Mouse (Mus musculus): ENCODE data around the gene Crtap.
A peak's percentile ranks its signal among the peaks of the same experiment; 100 is the strongest.
"Not testable (repeated sequence)": the region's sequence is repeated elsewhere in the genome, so short reads cannot be mapped to it uniquely, and the experiment has no call there.

Crtap gene

DNA sequence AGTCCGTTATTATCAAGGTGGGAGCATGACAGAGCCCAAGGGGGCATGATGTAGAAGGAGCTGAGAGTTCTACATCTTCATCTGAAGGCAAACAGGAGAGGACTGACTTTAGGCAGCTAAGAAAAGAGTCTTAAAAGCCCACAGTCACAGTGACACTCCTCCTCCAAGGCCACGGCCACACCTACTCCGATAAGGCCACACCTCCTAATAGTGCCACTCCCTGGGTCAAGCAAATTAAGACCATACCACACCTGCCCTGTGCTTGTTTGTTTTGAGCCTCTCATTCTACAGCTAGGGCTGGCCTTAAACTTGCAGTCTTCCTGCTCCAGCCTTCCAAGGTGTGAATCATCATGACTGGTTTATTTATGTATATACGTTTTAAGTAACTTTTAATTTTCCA is 4.8 kb upstream of the Crtap start:
- DNase-seq (ENCODE audit: low read depth, low spot score): no peak

DNA sequence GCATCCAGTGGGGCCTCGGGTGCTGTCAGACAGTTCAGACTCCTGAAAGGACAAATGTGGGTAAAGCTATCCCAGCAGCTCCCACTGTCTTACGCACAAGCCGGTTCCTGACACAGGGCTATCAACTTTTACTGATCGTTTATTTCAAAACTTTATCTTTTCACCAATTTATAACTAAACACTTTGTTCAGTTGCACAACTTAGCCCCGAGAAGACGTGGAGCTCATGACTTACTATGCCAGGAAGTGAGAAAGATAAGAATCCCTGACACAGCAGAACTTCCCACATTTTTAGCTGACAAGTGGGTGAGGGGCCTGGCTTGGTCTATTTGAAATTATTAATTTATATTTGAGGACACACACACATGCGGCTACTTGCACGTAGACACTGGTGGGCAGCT is 4.2 kb upstream of the Crtap start:
- DNase-seq (ENCODE audit: low read depth, low spot score): no peak

DNA sequence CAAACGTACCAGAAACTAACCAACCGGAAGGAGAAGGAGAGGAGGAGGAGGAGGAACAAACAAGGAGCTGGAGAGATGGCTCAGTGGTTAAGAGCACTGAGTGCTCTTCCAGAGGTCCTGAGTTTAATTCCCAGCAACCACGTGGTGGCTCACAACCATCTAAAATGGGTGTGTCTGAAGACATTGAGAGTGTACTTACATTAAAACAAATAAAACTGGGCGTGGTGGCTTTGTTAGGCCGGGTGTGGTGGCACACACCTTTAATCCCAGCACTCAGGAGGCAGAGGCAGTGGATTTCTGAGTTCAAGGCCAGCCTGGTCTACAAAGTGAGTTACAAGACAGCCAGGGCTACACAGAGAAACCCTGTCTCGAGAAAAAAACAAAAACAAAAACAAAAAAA is 3.7 kb upstream of the Crtap start:
- DNase-seq (ENCODE audit: low read depth, low spot score): not testable (repeated sequence)

DNA sequence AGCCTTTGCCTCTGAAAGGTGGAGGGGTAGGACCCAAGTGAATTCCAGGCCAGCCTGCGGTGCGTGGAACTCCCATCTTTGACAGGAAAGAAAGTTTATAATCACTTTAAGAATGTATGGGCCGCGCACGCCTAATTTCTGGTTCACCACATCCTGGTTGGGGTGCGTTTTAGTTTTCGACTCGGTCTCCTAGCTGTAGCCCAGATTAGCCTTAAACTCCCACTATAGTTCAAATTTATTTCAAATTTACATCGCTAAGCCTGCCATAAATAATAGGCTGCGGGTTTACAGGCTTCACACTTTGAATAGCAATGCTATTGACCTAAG is 237 bp upstream of the Crtap start:
- DNase-seq (ENCODE audit: low read depth, low spot score): no peak

DNA sequence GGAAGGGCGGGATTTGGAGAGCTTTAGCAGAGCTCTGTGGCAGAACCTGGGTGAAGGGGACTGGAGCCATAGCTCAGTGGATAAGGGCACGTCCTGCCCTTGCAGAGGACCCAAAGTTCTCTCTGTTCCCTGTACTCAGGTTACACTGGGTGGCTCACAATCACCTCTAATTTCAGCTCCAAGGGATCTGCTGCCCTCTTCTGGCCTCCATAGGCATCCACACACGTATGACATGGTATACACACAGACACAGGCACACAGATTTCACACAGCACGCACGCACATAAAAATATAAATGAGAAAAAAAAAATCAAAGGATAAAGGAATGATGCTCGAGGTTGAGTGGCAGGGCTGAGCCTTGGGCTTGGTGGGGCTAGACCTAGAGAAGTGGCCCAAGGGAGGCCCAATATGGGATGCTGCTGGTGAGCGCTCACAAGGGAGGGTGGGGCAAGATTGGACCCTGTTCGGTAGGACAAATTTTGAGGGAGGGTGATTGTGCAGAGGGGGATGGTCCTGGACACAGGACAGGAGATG is 1.0 kb downstream of the Crtap start:
- peak; percentile 21 for DNase-seq (ENCODE audit: low read depth, low spot score)

DNA sequence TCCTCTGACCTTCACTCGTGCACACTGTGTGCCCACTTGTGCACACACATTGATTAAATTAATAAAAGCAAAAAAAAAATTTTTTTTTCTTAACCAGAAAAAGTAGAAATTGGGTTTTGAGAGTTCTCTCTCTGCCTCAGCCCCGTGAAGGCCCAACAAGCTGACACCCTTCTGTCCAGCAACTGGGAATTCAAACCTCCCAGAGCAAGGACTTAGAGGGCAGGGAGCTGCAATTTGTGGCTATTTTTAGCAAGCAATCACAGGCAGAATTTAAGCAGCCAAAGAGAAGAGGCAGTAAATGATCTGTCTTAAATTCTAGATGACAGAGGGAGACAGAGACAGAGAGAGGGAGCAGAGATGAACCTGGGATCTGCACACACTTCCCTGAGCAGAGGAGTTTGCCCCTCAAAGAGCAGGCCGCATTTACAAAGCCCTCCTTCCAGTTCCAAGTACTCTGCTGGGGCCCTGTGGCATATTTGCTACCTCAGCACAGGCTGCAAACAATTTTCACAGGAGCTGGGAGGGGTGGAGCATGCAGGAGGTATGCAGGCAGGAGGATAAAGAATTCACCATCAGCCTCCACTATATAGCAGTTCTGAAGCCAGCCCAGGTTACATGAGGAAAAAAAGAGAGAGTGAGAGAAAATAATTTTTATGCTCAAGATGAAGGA is 1.6 kb downstream of the Crtap start:
- no peak for DNase-seq (ENCODE audit: low read depth, low spot score)

DNA sequence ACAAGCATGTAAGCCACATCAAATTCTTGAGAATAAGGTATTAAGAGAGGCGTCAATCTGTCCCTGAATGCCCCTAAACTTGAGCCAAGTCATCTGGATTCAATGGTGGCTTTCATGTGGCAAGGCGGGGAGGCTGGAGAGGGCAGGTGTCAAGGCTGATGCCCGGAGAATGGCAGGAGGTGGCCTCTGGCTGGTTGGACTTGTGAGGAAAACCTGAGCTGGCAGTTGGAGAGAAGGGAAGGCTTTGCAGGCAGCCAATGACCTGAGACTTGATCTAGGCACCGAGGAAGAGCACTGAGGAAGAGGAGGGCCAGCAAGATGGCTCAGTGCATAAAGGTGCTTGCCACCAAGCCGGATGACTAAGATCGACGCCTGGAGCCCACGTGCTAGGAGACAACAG is 2.2 kb downstream of the Crtap start:
- no peak for DNase-seq (ENCODE audit: low read depth, low spot score)

DNA sequence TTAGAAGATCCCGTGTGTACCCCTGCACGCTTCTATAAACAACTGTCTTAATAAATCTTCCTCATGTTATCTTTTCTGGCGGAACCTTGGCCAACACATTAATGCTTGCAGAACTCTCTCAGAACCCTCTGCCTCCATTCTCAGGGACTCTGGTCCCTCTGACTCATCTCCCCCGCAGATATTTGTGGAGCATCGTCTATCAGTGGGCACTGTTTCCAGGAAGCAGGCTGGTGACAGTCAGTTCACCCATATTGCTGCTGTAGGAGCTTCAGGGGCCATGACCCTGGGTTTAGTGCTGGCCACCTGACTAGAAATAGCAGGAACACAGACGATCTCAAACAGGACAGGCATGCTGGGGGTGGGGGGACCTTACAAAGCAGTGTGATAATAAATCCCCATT is 3.4 kb downstream of the Crtap start:
- DNase-seq (ENCODE audit: low read depth, low spot score): no peak

DNA sequence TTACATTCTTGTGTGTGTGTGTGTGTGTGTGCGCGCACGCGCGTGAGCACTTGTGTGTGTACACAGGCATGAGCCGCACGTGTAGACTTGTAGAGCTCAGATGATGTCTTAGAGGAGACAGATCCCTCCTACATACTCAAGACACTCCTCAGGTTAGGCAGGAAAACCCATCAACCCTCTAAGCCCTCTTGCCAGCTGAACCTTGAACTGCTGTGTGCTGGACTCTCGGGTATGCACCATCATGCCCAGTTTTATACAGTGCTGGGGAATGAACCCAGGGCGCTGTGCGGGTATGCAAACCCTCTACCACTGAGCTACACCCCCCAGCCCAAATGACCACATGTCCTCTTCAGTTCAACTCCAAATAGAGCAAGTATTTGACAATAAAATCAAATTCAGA is 5.3 kb downstream of the Crtap start:
- no peak for DNase-seq (ENCODE audit: low read depth, low spot score)

DNA sequence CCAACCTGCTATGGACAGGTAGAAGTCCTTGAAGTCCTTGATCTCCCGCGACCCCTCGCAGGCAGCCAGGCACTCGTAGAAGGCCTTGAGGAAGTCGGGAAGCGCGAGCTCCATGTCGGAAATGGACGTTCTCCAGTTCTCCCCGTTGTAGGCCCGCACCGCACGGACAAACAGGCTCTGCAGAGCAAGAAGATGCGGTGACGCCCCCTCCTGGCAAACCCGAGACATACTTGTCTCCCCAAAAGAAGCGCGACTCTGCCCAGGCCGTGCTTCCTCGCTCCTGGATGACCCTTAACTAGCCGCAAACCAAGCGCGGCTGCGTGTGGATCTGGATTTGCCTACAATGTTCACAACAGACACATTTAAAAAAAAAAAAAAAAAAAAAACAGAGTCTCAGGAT is 5.8 kb downstream of the Crtap start:
- no peak for DNase-seq (ENCODE audit: low read depth, low spot score)

DNA sequence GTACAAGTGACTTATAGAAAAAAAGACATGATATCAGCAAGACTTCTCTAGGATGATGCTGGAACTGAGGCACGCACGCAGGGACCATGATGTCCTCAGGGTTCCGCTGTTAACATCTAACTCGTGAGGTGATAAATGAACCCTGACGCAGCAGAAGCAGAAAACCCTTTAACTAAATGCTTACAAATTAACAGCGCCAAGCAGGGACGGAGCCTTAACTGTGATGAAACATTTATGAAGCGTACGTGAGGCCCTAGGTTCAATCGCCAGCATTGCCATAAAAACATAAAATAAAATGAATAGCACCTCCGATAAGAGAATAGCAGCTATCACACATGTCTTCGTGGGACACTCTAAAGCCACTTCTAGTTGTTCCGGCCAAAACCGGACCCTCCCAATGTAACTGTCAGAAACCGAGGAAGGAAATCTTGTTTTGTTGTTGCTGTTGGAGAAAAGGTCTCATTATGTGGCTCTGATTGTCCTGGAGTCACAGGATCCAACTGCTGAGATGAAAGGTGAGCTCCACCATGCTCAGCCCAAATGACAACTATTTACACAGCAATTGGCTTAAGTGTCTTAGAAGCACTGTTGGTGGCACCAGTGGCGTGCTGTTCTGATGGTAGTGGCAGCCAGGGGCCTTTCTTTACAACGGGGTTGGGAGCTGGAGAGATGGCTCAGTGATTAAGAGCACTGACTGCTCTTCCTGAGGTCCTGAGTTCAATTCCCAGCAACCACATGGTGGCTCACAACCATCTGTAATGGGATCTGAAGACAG is 7.4 kb downstream of the Crtap start:
- DNase-seq (ENCODE audit: low read depth, low spot score): no peak

DNA sequence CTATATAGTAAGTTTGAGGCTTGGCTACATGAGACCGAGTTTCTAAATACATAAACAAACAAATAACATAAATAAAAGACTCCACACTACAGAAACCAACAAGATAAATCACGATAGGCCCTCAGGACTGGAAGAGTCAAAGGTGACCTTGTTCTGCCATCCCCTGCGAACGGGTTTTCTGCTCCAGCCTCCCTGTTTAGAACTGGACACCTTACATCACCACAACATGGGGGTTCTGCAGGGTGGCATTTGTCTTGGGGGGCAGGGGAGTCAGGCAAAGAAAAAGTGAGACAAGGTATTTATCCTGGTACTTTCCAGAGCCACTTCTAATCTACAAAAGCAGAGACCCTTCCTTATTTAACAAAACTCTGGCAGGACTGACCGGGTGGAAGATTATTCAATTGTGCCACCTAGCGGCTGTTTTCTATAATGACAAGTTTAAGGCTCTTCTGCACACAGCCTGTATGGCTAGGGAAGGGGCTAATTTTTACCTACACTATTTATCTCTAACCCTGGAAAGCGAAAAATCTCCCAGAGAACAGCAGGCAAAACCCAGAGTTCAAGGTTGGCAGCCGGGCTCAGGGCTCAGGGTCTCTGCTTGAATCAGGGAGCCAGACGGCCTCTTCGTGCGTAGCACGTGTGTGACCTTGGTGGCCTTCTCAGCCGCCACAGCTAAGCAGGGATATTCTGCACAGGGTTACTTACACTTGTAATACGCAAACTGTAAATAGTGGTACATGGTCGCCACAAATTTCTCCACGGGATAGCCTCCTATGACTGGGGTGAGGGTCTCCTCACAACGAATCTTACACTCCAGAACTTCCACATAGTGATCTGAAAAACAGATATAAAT is 9.4 kb downstream of the Crtap start:
- DNase-seq (ENCODE audit: low read depth, low spot score): peak; percentile 70

DNA sequence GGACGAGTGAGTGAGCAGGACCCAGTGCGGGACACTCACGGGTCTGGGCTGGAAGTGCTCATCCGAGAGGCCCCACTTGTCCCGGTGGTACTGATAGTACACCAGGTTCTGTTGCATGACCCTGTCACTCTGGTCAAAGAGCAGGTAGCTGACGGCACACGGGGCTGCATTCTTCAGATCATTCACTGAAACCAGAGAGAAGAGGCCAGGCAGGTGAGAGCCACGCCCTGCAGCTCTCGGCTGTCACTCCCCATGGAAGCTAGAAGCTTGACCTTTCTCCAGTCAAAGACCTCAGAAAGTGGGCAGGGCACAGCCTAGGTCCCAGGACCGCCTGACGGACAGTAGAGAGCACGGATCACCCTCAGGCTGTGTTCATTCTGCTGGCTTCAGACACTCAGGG is 10.6 kb downstream of the Crtap start:
- no peak for DNase-seq (ENCODE audit: low read depth, low spot score)

DNA sequence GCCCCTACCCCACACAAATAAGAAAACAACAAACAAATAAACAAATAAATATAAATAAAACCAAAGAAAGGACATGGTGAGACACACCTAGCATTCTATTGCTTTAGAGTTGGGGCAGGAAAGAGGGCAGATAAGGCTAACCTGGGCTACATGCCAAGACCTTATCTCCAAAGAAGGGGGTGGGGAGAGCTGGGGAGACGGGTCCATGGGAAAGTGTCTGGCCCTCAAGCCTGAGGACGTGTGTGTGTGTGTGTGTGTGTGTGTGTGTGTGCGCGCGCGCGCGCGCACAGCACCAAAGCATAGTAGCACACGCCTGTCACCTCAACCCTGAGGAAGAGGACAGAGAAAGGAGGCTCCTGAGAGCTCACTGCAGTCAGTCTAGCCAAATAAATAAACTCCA is 13.3 kb downstream of the Crtap start:
- DNase-seq (ENCODE audit: low read depth, low spot score): no peak

DNA sequence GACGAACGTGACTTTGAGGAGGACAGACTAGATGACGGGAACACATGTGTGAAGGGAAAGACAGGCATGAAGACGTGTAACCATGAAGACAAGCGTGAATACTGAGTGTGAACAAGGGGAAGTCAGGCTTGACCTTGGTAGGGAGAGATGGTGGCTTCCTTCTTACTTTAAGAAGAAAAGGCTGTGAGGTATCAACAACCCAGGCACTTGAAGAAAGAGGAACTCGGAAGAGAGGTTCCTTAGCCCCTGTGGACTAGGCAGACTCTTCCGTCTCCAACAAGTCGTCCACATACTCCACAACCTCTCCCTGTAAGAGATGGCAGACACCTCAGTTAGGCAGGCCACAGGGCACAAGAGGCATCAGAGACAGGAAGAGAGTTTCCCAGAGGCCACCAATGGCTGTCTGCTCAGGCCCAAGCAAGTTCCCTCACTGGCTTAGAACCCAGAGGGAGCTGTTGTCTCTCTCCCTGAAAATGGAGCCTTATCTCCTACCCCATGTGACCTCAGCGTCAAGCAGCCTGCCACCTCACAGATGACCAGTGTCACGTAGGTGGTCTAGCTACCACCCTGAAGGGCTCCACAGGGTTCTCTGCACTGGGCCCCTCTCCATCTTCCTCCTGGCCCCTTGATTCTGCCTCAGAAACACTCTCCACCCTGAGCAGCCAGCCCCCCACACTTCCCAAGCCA is 15.1 kb downstream of the Crtap start:
- no peak for DNase-seq (ENCODE audit: low read depth, low spot score)

DNA sequence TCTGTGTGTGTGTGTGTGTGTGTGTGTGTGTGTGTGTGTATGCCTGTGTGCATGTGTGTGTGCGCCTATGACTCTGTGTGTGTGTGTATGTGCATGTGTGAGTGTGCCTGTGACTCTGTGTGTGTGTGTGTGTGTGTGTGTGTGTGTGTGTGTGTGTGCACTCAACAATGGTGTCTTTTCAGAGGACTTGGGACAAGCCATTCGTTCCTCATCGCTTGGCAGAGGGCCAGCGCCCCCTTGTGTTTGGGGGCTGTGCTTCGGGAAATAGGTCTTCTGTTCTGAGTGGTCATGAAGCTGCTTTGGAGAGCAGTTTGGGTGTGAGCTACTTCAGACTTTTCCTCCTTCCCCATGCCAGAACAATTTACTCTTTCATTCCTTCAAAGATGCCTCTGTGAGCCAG is 18.8 kb downstream of the Crtap start:
- DNase-seq (ENCODE audit: low read depth, low spot score): not testable (repeated sequence)

DNA sequence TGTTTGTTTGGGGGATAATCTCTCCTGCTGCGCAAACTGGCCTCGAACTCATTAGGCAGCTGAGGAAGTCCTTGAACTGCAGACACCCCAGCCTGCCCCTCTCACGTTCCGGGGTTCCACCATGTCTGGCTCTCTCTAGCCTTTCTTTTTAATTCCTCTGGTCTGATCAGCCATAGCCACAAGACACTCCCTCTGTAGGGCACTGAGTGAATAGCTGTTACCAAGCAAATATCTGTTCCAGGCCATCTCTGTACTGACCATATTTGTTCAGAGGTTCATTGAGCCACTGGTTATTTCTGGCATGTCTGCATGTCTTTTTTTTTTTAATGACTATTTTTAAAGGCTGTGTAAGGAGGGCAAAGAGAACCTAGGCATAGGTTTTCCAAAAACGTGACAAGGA is 21.1 kb downstream of the Crtap start:
- DNase-seq (ENCODE audit: low read depth, low spot score): not testable (repeated sequence)

DNA sequence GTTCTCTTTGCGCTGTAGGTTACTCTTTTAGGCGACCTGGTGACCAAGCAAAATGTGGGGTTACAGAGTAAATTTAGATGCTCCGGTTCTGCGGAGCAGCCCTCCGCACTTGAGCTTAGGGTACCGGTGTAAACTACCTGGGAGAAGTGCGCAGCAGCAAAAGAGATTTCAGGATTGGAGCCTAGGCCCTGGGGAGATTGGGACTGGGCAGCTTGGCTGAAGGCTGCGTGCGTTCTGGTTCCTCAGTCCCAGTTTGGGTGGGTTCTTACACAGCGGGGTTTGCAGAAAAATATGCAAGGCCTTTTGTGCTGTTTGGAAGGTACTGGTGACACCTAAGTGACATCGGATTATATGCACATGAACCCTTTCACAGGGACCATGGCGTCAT is 22.0 kb downstream of the Crtap start:
- DNase-seq (ENCODE audit: low read depth, low spot score): no peak

DNA sequence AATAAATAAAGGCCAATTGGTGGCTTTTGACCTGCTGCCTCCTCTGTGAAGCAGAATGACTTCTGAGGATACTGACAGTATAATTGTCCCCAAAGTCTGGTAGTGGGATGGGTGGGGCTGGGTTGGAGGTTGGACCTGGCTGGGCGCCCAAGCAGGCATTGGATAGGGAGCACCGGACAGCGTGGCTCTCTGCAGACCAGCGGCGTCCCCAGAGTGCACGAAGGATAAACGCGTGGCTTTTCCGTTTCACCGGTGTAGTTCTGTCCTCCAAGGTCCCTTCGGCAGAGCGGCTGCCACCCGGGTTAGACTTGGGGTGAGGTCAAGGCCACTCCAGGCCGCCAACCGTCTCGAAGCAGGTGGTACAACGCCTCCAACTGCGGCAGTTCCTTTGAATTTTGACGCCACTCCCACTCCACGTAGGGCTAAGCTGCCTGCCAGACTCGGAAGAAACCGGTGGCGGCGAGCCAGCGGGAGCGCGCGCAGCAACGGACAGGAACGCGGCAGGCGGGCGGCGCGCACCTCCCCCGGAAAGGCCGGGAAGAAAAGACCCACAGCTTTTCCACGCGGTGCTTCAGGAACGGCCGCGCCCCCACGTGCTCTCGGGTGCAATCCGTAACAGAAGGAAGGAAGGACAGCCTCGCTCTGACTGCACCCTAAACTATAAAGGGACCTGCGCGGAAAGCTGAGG is 22.5 kb downstream of the Crtap start:
- DNase-seq (ENCODE audit: low read depth, low spot score): peak; percentile 66

DNA sequence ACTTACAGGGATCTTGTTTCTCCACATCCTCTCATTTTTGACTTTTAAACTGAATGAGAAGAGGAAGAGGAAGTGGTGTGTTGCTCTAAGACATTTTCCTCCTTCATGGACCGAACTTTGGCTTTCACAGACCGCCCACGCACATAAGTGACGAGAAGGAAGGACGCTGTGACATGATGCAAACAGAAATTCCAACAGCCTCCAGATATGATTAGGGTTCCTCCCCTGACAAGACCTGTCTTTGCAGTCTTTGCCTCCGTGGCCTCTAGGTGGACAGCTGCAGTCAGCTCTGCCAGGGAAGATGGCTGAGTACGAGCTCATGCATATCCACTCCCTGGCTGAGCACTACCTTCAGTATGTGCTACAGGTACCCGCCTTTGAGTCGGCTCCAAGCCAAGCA is 60.6 kb downstream of the Crtap start, which contains the start of gene Bcl2a1c:
Gene Bcl2a1c, plus strand, starts transcription at position 281 of the 400 bp plus-strand sequence.
- not testable (repeated sequence) for DNase-seq (ENCODE audit: low read depth, low spot score)

DNA sequence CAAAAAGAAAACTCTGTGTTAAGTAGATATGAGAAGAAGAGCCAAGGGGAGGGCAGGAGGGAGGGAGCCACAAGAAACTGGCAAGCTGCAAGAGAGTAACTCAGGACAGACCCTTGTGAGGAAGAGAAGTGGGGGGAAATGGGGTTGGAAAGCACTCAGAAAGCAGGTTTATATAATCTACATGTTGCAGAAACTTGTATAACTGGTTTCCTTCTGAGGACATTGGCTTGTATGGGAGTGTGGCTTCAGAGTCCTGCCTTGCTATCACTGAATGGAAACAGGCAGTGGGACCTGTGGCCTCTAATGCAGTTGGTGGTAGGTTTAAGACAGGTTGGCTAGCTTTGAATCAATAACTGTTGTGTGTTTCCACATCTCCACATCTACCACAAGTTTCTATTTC is 62.1 kb downstream of the Crtap start:
- DNase-seq (ENCODE audit: low read depth, low spot score): not testable (repeated sequence)

Measured in forelimb bud, embryonic 11.5 days (tissue).